Mouse (Mus musculus): Measurements from ENCODE around the gene Pnn.

Pnn gene

DNA sequence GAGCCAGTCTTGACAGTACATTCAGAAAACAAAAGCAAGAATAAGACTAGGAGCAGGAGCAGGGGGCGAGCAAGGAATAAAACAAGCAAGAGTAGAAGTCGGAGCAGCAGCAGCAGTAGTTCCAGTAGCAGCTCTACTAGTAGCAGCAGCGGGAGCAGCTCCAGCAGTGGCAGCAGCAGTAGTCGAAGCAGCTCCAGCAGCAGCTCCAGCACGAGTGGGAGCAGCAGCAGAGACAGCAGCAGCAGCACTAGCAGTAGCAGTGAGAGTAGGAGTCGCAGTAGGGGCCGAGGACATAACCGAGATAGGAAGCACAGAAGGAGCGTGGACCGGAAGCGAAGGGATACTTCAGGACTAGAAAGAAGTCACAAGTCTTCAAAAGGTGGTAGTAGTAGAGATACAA lies 5.6 kb downstream of the Pnn start:
- no peak for ATAC-seq (ENCODE audit: insufficient number of reproducible peaks, low FRiP score, low TSS enrichment)

DNA sequence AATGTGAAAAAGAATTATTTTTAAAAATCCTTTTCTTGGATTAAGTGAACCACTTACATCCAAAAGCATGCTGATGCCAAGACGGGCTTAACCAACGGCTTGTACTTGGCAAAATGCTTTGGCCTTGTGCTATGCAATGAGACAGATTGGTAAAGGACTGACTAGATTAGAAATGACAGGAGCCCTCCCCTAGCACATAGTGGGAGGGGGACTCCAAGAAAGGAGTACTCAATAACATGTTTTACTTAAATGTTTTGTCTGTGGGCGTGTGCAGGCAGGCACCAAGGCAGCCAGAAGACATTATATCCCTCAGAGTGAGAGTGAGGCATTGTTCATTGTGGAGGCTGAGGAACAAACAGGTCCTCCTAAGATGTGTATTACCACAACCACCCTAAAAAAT lies 7.4 kb downstream of the Pnn start:
- ATAC-seq (ENCODE audit: insufficient number of reproducible peaks, low FRiP score, low TSS enrichment), result no peak

DNA sequence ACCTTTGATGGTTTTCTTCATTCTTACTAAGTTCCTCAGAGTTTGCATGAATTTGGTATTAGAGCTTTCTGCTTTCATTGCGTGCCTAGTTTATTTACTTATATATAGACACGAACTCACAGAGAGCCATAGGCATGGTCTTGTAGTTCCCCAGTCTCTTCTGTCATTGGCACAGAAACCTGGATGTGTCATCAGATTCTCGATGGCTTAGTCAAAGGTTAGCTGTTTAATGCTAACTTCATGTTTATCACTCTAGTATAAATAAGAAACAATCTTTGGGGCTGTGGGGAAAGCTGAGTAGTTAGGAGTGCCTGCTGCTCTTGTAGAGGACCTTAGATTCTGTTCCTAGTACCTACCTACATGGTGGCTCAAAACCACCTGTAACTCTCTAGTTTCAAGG lies 10.3 kb downstream of the Pnn start:
- ATAC-seq (ENCODE audit: insufficient number of reproducible peaks, low FRiP score, low TSS enrichment), result no peak

DNA sequence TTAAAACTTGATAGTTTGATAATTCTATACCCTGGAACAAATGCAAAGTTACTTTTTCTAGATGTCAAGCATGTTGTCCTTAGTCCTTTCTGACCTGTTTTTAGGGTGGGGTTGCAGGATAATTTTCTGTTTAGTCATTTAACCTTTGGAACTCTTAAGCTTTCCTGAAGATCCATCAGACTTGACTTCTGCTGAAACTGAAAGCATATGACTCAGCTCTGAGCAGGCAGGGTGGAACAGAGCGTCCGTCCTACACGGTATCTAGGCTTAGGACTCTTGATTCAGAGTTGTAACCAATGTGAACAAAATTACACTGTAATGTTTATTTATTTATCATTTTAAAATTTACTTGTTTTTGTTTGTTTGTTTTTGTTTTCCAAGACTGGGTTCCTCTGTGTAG lies 11.2 kb downstream of the Pnn start:
- no peak for ATAC-seq (ENCODE audit: insufficient number of reproducible peaks, low FRiP score, low TSS enrichment)

DNA sequence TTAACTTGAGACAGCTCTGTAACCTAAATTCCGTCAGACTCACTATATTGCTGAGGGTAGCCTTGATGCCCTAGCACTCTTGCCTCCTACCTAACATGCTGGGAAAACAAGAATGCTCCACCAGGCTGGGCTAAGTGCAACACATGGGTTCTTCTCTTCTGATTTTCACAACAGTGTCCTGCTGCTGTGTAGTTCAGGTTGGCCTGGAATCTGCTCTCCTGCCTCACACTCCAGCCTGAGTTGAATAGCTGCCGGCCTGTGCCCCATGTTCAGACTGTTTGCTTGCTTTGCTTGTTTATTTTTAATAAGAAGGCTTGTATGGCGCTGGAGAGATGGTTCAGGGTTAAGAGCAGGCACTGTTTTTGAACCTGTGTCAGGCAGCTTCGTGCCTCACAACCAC lies 13.8 kb downstream of the Pnn start:
- no peak for ATAC-seq (ENCODE audit: insufficient number of reproducible peaks, low FRiP score, low TSS enrichment)

DNA sequence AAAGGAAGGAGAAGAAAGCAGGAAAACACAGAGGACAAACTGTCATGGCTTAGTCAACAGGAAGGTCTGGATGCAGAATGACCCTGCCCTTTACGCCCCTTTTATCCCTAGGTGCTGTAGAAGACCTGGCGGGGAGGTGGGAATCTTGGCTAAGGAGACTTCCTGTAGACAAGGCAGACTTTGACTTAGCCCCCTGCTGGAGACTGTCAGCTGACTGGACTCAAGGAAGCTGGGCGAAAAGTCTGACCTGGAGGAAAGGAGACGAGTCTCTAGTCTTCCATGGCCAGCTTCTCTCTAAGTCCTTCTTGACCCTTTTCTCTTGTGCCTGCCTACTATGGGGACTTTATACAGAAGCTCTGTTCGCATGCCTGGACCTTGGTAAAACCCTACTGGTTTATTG lies 17.8 kb downstream of the Pnn start:
- no peak for ATAC-seq (ENCODE audit: insufficient number of reproducible peaks, low FRiP score, low TSS enrichment)

DNA sequence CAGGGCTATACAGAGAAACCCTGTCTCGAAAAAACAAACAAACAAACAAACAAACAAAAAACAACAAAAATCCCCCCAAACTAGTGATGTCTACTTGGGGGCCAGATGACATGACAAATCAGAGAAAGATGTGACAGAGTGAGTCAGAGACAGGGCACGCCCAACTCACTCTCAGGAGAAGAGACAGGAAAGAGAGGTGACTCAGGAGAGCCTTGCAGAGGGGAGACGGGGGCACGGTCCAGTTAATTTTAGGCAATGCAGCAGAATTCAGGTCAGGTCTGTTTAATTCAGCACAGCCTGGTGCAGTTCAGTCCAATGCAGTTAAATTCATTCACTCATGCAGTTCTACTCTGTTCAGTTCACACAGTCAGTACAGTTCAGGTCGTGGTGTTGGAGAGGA lies 19.5 kb downstream of the Pnn start:
- no peak for ATAC-seq (ENCODE audit: insufficient number of reproducible peaks, low FRiP score, low TSS enrichment)

DNA sequence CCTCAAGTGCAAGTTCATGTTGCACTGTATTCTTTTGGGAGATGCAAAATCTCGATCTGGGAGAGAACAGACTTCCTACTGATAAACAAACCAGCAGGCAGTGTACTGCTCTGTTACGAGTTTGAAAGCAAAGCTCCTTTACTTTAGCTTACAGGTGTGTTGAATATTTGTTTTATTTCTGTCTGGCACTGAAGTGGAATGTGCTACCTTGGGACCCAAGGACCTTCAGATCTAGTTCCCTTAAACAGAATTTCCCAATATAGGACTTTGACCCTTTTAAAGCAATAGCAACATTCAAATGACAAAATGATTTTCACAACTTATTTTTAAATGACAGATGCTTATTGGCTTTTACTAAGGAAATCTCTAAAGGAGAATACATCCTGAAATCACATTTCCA lies 26.9 kb downstream of the Pnn start:
- no peak for ATAC-seq (ENCODE audit: insufficient number of reproducible peaks, low FRiP score, low TSS enrichment)

DNA sequence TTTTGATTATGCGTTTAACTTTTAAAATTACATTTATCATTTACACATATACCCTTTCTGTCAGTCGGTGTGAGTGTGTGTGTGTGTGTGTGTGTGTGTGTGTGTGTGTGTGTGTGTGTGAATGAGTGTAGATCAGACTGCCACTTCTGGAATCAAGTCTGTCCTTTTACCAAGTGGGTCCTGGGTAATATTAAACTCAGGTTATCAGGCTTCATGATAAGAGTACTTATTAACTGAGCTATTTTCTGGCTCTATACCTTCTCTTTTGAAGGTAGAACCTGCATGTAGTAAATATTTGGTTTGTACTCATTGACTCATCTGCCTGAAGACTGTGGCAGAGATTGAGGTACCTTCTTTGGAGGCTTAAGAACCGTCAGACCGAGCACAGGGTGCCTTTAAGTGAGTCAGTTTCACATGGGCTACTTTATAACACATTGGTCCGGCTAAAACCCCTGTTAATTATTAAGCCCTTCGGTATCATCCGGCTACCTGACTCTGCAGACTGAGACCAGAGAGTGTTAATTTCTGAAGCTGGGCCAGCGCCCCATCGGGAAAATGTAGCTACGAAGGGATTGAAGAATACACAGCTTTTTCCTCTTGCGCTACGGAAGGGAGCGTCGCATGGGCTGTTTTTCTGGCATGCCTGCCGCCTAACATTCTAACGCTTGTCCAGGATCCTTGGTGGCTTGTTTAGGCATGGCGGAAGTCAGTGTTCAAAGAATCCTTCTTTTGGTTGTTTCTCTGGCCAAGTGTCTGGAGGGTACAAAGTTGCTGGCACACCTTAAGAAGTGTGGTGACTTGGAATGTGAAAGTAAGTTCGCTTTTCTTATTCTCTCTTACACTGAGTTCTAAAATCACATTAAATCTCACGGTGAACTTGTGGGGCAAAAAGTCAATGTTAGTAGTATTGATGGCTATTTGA lies 28.7 kb downstream of the Pnn start, which contains the start of gene Mia2:
TSS of gene Mia2 (plus strand) at position 696 of the 922 bp plus-strand sequence.
- ATAC-seq (ENCODE audit: insufficient number of reproducible peaks, low FRiP score, low TSS enrichment), result no peak

DNA sequence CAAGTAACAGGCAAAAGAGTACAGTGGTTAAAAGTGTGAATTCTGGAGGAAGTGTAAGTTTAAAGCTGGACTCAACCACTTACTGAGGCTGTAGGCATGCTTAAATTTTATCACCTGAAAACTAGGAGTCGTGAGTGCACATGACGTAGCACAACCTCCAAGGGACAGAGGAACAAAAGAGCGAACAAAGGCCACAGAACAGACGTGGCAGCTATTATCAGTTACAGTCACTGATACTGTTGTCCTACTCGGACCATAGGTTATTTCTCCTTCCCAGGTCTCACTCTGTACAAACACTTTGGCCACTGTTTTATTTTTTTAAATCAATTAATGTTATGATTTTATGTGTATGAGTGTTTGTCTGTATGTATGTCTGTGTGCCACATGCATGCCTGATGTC lies 38.1 kb downstream of the Pnn start:
- ATAC-seq (ENCODE audit: insufficient number of reproducible peaks, low FRiP score, low TSS enrichment), result no peak

DNA sequence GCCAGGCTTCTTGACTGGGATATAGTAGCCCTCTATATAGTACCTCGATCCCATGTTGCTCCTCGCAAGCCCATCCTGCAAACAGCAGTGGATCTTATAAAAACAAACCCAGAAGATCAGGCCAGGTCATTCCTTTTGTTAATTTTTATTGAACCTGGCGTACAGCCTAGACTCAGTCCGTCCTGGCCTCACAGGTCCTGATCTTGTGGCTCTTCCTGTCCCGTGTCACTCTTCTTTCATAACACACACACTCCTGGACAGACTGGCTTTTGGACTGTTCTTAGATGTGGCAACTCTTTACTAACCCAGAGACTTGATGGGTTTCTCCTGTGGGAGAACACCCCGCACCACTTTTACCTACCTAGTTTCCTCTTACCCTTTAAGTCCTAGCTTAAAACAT lies 39.2 kb downstream of the Pnn start:
- no peak for ATAC-seq (ENCODE audit: insufficient number of reproducible peaks, low FRiP score, low TSS enrichment)

DNA sequence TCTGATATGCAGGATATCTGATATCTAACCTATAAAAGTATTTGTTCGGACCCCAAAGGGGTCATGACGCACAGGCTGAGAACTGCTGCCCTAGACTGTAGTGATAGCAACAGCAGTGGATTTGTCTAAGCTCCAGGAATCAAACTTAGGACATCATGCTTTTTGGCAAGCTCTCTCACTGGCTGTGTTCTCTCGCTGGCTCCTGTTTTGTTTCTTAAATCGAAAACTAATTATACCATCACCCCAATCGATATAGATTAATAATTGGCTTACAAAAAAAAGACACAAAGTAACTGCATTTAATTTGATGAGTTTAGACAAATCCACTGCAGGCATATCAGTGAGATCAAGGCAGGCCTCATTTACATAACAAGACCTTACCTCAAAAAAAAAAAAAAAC lies 39.8 kb downstream of the Pnn start:
- ATAC-seq (ENCODE audit: insufficient number of reproducible peaks, low FRiP score, low TSS enrichment), result no peak

DNA sequence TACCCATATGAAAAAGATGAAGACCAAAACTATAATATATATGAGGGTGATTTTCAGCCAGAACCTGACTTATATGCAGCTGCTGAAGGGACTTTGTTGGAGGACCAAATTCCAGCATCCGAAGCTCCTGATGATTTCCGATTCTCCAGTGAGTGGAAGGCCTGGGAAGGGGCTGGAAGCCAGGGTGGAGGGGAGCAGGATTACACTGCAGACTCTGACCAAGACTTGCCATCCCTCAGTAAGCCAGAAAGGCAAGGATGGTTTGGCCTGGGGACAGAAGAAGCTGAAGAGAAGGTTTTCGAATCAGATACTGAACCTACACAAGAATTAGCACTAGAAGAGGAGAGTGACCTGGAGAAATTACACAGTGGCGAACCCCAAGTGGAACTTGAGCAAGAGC lies 41.2 kb downstream of the Pnn start:
- no peak for ATAC-seq (ENCODE audit: insufficient number of reproducible peaks, low FRiP score, low TSS enrichment)

DNA sequence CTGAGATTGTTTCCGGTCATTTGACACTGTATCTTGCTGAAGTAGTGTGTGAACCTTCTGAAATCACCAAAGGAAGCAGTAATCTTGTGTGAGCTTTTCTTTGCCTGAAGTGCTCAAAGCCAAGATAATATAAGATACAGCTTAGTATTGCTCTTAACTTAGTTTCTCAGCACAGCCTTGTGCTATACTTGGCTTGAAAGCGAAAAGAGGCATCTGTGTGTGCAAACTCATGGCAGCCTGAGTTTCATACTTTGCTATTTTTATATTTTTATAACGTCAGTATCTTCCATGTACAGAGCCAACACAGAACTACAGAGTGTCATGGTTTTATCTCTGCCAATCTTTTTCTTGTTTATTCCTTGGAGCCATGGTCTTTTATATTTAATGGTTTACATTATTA lies 50.5 kb downstream of the Pnn start:
- ATAC-seq (ENCODE audit: insufficient number of reproducible peaks, low FRiP score, low TSS enrichment), result no peak
